Mouse (Mus musculus) 3T3-L1 (cell line): ENCODE results near the gene Vps13d.

Experiments used
- DNase-seq: peaks from one replicate; pipeline ENCODE4 v3.0.0-alpha.2; 2015; ENCODE audit warnings: low read depth, low spot score

The Vps13d gene

DNA sequence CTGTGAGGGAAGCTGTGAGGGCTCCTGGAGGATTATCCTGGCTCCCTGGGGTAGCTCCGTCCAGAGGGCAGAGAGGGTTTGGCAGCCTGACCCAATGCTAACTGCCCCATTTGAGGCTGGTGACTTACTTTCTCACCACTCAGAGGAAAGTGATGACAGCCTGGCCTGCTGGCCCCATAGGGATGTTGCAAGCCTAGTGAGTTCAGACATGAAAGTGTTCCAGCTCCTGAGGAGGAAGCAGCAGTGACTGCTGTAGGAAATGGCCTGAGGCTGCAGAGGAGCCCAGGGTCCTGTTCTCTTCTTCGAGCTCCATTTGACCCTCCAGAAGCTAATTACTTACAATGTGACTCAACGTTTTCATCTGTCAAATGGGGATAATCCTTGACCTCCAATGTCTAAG, 157.8 kb downstream of the Vps13d start:
- peak; percentile 71 for DNase-seq

DNA sequence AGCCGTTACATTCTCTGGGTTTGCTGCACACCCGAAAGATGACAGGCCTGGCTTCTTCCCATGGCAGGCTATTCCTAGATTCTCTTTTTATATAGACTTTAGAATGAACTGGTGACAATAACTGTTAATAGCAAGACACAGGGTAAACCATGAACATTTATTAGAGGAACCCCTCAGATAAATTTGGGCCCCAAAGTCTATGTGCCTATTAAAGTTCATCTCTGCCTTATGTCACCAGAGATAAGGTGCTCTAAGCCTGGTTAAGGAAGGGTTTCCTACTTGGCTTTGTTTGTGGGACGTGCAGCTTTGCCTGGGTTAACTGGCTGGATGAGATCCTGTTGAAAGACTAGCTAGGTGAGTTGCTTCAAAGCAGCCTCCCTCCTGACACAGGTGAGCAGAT, 159.4 kb downstream of the Vps13d start:
- DNase-seq = no peak

DNA sequence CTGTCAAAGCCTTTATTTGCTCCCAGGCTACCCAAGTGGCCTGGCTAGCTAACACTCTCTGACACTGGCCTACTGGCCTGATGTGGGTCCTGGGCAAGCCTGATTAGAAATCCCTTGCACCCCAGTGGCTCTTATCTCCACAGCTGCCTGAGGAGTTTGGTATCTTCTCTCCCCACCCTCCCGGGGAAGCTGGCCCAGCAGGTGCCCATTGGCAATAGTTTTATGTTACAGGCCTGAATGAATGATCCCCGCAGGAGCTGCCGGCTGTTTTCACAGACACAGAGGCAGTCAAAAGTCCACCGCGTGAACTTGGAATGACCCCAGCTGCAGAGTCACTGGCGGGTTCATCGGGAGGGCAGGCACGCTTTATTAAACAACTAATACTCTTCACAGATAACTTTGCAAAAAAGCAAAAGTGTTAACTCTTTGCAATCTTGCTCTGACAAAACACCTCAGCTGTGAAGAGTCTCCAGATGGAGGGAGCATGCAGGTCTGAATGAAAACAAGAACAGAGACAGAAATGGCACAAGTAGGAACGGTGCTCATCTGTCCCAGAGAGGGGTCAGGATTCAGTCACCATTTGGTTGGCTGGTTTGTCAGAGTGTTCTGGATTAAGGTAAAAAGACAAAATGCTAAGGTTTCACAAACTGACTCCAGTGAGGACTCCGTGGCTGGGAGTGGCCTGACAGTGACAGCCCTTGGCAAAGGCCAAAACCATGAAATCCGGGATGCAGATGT, 160.1 kb downstream of the Vps13d start:
- DNase-seq = no peak

DNA sequence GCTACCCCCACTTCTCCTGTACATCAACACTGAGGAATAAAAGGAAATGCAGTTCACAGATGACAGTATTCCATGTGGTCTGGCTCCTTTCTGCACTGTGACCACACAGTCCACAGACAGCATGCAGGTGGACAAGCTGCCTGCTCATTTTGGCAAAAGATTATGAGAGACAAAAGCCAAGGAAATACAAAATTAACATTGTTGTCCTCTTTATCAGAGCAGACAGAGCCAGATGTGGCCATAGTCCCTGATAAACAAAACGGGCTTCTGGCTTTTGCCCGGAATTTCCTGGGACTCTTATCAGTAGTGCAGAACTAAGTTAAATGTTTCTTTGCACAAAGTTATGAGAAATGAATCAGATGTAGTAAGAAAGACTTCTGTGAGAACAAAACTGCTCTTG, 161.4 kb downstream of the Vps13d start:
- DNase-seq = no peak

DNA sequence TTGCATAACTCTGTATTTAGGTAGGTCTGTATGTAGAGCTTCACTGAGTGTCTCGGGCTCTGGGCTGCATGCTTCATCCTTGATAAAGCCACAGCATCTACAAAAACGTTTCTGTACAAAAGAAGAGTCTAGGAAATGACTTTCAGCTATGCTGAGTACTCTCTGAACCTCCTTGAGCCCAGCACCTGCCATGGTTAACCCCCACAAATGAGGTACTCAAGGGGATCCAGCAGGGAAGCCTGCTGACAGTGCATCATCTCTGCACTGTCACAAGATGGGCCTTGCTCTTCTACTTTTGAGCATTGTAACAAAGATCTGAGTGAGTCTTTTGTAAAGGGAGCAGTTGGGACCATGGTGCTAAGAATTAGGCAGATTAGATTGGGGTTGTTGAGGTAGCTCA, 162.2 kb downstream of the Vps13d start:
- DNase-seq = no peak

DNA sequence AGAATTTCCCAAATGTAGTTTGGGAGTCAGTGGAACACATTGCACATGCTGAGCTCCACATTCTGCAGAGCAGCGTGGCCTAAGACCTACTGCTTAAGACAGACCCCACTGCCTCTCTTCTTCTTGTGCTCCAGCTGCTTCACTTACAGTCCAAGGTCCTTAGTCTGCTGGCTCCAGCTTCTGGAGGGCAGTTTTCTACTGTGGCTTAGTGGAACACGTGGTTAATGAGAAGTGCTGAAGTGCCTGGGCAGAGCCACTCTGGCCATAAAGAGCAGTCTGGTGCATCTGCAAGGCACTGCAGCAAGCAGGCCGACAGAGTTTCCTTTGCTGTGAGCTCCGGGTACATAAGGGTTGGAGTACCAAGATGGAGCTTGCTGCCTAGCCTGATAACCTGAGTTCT, 163.3 kb downstream of the Vps13d start:
- no peak for DNase-seq

DNA sequence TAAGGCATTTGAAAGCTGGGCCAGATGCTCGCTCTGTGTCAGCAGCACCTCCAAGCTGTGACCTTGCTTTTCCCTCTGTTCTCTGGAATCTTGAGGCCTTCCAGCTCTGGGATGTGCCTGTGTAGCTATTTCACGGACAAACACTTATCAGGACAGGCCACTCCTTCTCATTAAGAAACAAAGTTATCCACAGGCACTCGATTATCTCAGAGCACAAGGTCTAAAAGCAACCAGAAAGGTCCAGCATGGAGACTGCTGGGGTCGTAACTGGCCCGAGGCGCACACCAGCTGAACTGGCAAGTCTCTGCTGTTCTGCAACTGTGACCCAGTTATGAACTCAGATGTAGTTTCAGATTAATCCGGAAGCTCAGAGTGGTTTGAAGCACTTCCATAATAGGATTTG, 168.4 kb downstream of the Vps13d start:
- no peak for DNase-seq

DNA sequence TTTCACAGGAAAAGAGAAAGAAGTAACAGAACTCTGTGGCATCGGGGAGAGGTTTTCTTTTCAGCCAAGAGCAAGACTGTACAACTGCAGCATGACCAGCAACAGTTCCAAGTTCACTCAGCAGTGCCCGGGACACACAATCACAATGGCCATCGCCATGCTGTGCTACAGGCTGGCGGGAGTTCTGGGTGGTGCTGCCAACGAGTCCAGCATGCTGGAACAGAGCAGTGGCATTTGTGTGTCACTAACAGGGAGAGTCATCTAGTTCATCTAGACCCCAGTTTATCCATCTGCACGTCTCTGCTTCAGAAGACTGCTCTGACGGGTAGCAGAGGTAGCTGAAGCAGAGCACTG, 169.4 kb downstream of the Vps13d start:
- no peak for DNase-seq

DNA sequence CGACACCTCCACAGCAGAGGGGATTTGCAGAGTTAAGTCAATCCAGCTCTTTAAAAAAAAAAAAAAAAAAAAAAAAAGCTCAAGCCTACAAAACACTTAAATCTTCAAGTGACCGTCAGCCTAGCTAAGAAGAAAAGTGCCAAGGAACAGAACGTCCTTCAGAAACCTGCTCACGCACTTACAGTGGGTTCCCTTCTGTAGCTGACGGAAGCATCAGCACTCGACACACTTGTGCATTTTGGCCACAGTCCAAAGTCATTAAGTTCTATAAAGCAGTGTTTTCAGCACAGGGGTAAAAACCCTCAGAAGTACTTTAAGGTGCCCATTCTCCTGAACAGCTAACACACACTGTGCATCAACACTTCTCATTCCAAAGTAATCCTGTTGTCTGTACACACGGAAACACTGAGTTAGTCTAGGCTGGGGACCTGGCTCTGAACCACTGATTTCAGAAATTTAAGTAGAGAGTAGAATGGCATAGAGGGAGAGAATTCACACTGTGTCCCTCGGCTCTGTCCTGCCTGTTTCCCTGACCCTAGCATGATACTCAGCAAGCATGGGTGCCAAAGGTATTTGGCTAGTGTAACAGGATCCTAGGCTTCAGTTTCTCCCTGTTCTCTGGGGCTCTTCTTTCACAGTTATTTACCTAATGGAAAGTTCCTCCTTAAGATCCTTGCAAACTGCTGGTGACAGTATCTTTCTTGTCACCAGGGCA, 170.0 kb downstream of the Vps13d start:
- DNase-seq = no peak

DNA sequence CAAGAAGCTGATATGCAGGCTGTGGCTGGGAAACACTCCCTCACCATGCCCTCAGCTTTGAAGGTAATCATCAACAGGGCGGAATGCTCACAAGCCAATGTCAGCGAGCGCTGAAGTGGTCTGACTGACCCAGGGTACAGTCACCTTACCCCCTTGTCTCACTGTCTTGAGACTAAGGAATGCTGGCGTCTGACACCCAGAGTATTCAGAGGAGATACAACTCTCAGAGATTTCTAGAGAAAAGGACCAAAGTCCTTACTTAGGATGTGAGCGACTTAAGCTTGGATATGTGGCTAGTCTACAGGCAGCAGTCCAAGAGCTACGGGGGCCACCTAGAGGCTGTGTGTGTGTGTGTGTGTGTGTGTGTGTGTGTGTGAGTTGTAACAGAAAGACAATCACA, 170.9 kb downstream of the Vps13d start:
- no peak for DNase-seq

DNA sequence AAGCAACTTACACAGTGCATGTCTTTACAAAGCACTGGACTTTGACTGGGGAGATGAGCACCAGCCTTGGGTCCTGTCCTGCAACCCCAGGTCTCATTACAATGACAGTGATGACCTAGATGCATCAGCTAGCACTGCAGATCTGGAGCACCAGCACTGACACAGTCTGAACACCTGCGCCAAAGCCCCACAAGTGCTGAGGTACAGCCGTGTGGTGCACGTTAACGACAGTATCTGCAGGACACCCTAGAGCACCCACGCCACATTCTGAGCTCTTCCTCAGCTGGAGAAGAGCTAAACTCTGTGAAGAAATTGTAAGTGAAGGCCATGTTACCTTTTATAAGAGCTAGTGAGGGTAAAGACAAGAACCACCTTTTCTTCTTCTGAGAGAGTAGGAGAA, 172.0 kb downstream of the Vps13d start:
- no peak for DNase-seq

DNA sequence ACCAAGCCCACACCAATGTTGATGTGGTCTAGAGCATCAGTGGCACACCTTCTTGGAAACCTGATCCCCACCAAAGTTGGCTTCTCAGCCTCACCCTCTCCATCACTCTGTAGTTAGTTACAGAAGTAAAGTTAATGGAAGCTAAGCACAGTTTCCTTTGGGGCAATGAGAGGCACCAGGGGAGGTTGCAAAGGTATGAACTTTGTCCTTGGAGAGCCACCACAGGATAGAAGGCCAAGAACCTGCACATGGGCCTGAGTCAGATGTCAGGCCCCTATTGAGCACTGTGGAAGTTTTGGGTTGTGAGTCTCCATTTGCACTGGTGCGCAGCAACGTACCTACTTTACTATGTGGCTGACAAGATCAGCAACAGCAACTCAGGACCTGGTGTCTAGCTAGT, 172.6 kb downstream of the Vps13d start:
- DNase-seq = no peak

DNA sequence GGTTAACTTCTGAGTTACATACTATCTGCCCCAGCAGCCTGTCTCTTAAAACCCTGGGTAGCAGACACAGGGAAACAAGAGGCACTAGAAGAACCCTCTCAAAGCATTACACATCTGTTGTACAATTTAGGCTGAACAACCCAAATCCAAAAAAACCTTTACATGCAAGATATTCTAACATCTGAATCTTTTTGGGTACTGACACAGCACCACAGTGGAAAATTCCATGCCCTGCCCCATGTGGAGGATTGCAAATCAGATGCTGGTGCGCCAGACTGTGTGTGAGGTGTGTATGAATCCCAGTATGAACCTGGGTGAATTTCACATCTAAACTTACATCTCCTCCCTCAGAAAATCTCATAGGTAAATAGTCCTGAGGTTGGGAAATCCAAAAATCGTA, 174.4 kb downstream of the Vps13d start:
- no peak for DNase-seq

DNA sequence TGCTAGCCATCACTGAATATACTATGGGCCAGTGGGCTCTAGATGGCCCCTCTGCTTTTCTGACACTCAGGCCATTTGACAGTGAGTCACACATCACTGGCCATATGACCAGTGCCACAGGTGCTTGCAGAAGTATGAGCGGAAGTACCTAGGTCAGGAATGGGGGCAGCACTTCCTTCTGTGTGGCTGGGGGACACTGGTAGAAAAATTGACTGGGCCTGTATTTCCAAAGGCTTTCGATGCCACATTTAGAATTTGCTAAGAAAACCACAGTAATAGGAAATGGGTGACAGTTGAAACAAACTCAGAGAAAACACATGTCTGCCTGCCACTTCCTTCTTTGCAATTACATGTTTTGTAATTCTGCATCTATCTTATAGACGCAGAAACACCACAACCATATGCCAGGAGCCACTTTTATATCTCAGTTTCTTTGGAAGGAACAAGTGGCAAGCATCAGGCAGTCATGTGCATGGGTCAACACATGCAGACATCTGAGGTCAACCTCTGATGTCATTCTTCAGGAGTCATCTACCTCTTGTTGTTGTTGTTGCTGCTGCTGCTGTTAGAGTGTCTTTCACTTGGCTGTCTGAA, 175.6 kb downstream of the Vps13d start:
- no peak for DNase-seq

DNA sequence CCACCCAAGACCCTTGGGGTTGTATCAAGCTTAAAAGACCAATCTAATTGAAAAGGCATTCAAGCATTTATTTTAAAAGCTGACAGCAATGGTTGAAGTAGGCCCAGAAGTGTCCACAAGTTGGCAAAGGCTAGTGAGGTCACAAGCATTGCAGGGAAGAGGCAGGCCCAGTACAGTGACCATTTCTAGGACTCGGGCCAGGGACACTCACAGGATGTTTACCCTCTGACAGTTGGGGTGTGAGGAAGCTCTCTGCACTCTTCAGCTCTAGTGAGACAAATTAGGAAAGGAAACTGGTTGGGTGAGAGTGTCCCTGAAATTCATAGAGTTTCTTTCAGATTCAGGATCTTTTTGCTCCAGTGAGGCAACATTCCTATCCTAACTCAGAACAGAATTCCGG, 177.1 kb downstream of the Vps13d start:
- peak; percentile 54 for DNase-seq

DNA sequence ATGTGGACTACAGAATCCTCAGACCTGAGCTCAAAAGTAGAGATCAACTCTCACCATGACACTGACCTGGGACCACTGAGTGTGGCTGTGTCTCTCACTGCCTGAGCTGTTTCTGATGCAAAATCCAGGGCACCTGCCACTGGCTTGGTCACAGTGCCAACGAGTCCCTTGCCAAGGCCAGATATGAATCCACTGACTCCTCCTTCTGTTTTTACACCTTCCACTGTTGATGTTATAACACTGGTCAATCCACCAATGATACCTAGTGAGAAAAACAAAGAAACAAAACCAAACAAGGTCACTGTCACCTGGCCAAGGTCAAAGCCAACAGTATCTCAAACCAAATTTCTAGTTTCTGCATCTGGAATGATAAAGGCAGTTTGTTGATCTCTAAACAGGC, 178.1 kb downstream of the Vps13d start:
- no peak for DNase-seq

DNA sequence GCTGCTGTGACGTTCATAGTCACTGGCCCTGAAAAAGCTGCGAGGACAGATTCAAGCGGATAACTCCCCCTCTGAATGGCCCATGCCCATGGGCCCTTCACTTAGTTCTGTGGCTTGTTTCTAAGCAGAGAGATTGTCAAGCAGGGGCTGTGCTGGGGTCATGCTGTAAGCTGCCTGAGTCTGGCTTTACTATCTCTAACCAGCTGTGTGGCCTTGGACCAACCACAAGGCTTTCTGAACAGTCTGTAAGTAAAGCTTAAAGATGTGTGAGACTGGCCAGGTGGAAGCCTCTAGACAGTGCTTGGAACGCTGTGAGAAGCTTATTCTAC, 180.2 kb downstream of the Vps13d start:
- no peak for DNase-seq

DNA sequence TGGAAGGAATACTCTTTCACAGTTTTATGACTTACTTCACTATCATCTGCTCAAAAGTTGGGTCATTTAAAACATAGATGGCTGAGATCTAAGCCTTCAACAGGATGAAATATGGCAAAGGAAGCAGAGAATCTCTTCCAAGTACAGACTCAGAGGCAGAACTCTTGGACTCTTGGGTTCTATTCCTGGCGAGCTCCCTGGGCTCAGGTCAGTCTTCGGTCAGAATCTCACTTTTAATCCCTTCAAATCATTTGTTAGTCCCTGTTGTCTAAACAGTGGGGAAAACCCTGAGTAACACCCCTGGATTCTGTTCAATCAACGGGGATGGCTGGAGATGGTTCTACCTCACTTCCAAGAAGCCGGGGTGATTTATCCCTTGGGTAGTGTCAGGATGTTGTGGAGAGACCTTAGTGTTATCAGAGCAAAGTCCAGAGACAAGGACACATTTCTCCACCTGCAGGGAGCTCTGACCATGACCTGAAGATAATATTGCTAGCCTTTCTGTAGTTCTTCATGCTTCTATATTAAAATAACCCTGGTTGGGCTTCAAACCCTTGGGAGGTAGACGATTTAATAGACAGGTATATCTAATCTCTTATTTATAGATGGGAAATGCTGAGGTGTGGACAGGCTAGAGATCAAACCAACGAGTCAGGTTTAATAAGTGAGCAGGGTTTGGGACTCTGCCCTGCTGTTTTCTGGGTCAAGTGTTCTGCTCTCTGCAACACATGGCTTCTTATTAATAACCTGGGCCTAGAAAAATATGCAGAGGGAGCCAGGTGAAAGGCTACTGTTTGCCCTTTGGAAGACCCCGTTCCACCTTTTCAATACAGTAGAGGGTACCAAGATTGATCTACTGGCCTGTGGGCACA, 180.8 kb downstream of the Vps13d start:
- DNase-seq = no peak

DNA sequence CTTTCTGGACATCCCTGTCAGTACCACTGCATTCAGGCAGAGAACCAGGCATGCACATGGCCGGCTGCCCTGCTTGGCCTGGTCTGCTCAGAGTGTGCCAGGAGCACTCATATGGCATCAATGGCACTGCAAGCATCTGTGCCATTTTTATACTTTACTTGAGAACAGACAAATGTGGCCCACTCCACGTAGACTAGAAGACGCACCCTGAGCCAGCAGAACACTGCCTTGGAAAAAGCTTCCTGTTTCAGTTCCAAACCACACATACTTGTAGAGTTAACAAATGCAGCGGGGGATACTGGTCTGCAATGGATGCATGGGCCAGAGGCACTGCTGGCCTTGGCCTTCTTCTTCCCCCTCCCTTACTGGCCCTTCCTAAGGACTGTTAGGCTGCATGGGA, 181.6 kb downstream of the Vps13d start:
- DNase-seq = peak; percentile 60

DNA sequence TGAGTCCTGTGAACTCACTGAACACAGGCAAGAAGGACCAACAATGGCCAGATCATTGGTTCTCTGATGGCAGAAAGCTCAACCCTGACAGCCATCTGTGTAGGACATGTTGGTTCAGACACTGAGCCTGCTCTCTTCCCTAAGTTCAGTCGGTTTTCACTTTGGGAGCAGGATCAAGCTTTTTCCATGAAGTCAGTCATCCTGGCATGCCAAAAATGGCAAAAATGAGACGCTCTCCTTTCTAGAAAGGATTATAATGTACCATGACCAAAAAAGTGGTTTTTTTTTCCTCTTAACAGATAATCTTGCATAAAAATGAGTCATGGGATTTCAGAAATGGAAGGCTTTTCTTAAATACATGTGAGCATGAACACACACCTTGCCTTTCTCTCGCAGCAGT, 183.6 kb downstream of the Vps13d start:
- peak; percentile 59 for DNase-seq

DNA sequence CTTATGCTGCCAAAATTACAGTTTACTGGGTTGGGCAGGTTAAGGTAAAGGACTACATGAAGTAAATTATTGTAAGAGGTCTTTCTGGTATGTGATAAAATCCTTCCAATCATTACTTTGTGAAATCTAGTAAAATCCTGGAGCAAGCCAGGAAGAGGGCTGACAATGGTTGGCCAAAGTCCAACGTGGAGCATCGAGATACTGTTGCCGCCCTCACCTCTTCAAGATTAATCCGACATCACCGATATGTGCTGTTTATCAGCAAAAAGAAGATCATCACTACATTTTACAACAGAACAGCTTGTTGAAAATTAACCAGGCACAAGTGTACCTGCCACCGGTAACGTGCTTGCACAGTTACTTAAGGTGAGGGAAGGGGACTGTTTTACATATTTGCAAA, 184.9 kb downstream of the Vps13d start:
- no peak for DNase-seq

DNA sequence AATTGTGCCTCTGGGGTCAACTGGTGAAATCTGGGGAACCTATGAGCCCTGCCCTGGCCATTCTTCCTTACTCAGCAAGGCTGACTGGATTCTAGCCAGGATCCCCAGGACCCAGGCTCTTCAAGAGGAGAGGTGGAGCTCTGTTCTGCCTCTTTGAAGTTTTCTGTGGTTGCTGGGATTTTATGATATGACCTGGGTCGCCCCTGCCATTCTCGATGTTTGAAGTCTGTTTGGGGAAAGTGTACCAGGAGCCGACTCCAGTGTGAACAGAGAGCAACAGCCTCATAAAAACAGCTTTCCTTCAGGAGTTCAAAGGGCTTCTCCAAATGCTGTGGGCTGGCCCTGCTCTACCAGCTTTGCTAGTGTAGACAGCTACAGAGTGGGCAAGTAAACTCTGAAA, 185.4 kb downstream of the Vps13d start:
- DNase-seq = no peak
